Mouse (Mus musculus): Measurements from ENCODE around the gene Klk8. TPM values are rescaled to one million over a fixed set of nuclear protein-coding genes. Genes with fewer than 3 reads are reported as not detected.
A peak's percentile ranks its signal among the peaks of the same experiment; 100 is the strongest.

The Klk8 gene
- total and polyA plus RNA-seq, 3 experiments = 9.0 to 10.6 (median 10.6) TPM

DNA sequence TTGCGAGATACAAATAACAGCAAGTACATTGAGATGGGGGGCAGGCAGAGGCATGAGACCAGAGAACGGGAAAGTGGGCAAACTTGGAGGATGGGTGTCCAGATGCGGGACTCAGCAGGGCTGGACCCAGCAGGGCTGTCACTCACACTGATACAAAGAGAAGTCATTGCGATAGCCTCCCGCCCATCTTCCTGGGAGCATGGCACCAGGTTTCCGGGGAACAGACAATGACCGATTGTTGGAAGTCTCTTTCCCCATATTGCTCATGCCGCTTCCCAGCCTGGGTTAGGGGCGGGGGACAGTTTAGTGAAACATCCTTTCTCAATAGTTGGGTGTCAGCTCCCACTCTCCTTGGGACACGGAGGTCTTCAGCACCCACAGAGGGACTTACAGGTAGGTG lies 26.8 kb downstream of the Klk8 start, which contains the start of gene Klk6:
Gene Klk6 (plus strand): TSS at position 301 of the 400 bp plus-strand sequence.
- no peak within 1 kb of the TSS for H3K27ac ChIP-seq
- 78% methylated on average over 10 of the region's 10 CpGs for WGBS
- no peaks in the 10 kb centered on the region for H3K27me3 ChIP-seq (ENCODE audit: control insufficient read depth, insufficient read depth, low read length)
- H3K4me1 ChIP-seq (ENCODE audit: control insufficient read depth, insufficient read depth, low read length) = no peaks in the 10 kb centered on the region
- no peaks in the 10 kb centered on the region for H3K36me3 ChIP-seq (ENCODE audit: control insufficient read depth, insufficient read depth, low read length)
- no peak within 1 kb of the TSS for H3K4me3 ChIP-seq
- no peak within 1 kb of the TSS for H3K9ac ChIP-seq (ENCODE audit: low read depth, low read length)
- DNase-seq = peak in 1 of 2 experiments; percentile 7
- intact Hi-C loops (cut with DNase I) = no loop called here
- TF ChIP-seq POLR2A (IDR thresholded peaks at IDR 0.05; ENCODE audit: insufficient read depth, low read depth, low read length) (no peak), EP300 (IDR thresholded peaks at IDR 0.05; ENCODE audit: insufficient read depth, low read depth, low read length) (no peak), CTCF (IDR thresholded peaks at IDR 0.05) (no peak)
- H3K79me2 ChIP-seq (replicated peaks; ENCODE audit: control insufficient read depth, insufficient read depth, low read length) = no peaks in the 10 kb centered on the region

DNA sequence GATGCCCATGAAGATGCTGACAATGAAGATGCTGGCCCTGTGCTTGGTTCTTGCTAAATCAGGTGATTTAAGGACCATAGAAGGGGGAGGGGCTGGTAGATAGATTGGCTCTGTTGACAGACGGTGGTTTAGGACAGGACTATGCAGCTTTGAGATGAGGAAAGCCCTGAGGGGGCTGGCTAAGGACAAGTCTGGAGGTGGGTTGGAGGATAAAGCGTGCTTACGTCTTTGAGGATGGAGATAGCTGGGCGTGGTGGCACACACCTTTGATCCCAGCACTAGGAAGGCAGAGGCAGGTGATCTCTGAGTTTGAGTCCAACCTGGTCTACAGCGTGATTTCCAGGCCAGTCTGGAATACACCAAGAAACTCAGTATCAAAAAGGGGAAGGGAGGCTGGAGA lies 28.7 kb downstream of the Klk8 start:
- H3K36me3 ChIP-seq (ENCODE audit: control insufficient read depth, insufficient read depth, low read length) = no peaks in the 10 kb centered on the region

DNA sequence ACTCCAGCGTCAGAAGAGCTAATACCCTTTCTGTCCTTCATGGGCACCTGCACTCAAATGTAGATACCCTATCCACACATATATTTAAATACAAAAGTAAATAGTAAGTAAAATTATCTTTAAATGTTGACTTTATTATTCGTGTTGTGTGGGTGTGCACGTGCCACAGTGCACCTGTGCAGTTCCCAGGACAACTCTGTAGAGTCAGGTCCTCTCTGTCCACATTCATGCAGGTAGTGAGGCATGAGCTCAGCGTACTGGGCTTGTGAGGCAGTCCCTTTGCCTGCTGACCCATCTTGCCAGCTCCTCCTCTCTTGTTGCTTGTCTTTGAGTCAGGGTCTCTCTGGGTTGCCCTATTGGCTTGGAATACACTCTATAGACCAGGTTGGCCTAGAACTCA lies 30.3 kb downstream of the Klk8 start:
- H3K9ac ChIP-seq (ENCODE audit: low read depth, low read length) = no peak overlapping the region
- H3K27me3 ChIP-seq (ENCODE audit: control insufficient read depth, insufficient read depth, low read length) = no peaks in the 10 kb centered on the region
- TF ChIP-seq POLR2A (IDR thresholded peaks at IDR 0.05; ENCODE audit: insufficient read depth, low read depth, low read length) (no peak), CTCF (IDR thresholded peaks at IDR 0.05) (no peak), EP300 (IDR thresholded peaks at IDR 0.05; ENCODE audit: insufficient read depth, low read depth, low read length) (no peak)
- H3K4me3 ChIP-seq = no peak overlapping the region
- H3K27ac ChIP-seq = no peak overlapping the region
- 78% methylated on average over 4 of the region's 4 CpGs for WGBS
- no peaks in the 10 kb centered on the region for H3K36me3 ChIP-seq (ENCODE audit: control insufficient read depth, insufficient read depth, low read length)
- DNase-seq = peak in 1 of 2 experiments; percentile 0
- intact Hi-C loops (cut with DNase I) = no loop called here
- H3K4me1 ChIP-seq (ENCODE audit: control insufficient read depth, insufficient read depth, low read length) = no peaks in the 10 kb centered on the region
- no peaks in the 10 kb centered on the region for H3K79me2 ChIP-seq (replicated peaks; ENCODE audit: control insufficient read depth, insufficient read depth, low read length)

More for the DNA sequence above, 28.7 kb downstream of the Klk8 start:
- Histone ChIP-seq H3K4me3 (no peak overlapping the region), H3K27me3 (ENCODE audit: control insufficient read depth, insufficient read depth, low read length) (no peaks in the 10 kb centered on the region), H3K79me2 (replicated peaks; ENCODE audit: control insufficient read depth, insufficient read depth, low read length) (no peaks in the 10 kb centered on the region), H3K4me1 (ENCODE audit: control insufficient read depth, insufficient read depth, low read length) (no peaks in the 10 kb centered on the region), H3K27ac (no peak overlapping the region), H3K9ac (ENCODE audit: low read depth, low read length) (no peak overlapping the region)
- WGBS = 79% methylated on average over 5 of the region's 5 CpGs
- DNase-seq = peak in 1 of 2 experiments; percentile 9
- TF ChIP-seq EP300 (IDR thresholded peaks at IDR 0.05; ENCODE audit: insufficient read depth, low read depth, low read length) = no peak
- TF ChIP-seq CTCF (IDR thresholded peaks at IDR 0.05) = no peak
- no peak for TF ChIP-seq POLR2A (IDR thresholded peaks at IDR 0.05; ENCODE audit: insufficient read depth, low read depth, low read length)
- intact Hi-C loops (cut with DNase I) = no loop called here

DNA sequence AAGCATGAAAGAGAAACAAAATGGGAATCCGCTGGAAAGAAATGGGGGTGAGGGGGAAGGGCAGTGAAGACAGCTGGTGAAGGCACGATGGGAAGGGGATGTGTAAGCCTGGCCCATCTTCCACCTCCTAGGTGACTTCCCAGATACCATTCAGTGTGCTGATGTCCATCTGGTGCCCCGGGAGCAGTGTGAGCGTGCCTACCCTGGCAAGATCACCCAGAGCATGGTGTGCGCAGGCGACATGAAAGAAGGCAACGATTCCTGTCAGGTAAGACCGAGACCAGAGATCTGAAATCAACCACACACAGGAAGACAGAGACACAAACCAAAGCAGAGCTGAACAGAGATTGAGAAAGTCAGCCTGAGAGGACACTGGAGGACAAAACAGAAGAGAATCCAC lies 31.6 kb downstream of the Klk8 start:
- H3K4me1 ChIP-seq (ENCODE audit: control insufficient read depth, insufficient read depth, low read length) = no peaks in the 10 kb centered on the region
- DNase-seq = no peak
- no peak overlapping the region for H3K27ac ChIP-seq
- intact Hi-C loops (cut with DNase I) = no loop called here
- 85% methylated on average over 8 of the region's 8 CpGs for WGBS
- no peaks in the 10 kb centered on the region for H3K36me3 ChIP-seq (ENCODE audit: control insufficient read depth, insufficient read depth, low read length)
- no peaks in the 10 kb centered on the region for H3K27me3 ChIP-seq (ENCODE audit: control insufficient read depth, insufficient read depth, low read length)
- no peak overlapping the region for H3K9ac ChIP-seq (ENCODE audit: low read depth, low read length)
- TF ChIP-seq POLR2A (IDR thresholded peaks at IDR 0.05; ENCODE audit: insufficient read depth, low read depth, low read length) (no peak), CTCF (IDR thresholded peaks at IDR 0.05) (no peak), EP300 (IDR thresholded peaks at IDR 0.05; ENCODE audit: insufficient read depth, low read depth, low read length) (no peak)
- no peak overlapping the region for H3K4me3 ChIP-seq
- no peaks in the 10 kb centered on the region for H3K79me2 ChIP-seq (replicated peaks; ENCODE audit: control insufficient read depth, insufficient read depth, low read length)

DNA sequence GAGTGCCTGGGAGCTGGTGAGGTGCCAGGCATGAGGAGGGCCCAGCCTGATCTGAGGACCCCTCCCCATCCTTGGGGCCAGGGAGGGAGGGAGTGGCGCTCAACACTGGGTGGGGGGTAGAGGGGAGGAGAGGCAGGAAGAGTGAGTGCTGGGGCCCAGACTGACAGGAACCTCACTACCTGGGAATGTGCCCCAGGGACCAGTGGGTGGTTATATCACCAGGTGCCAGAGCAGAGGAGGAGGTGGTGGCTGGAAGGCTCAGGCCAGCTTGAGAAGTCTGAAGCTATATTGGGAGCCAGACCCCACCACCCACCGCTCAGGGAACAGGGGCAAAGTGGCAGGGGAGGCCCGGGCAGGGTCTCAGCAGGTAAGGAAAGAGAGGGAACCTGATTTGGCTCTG lies 44.3 kb downstream of the Klk8 start, which contains the start of gene Klk5:
Gene Klk5 (plus strand): TSS at position 271 of the 400 bp plus-strand sequence.
- Histone ChIP-seq H3K27me3 (ENCODE audit: control insufficient read depth, insufficient read depth, low read length) (no peaks in the 10 kb centered on the region), H3K36me3 (ENCODE audit: control insufficient read depth, insufficient read depth, low read length) (no peaks in the 10 kb centered on the region), H3K4me3 (no peak within 1 kb of the TSS), H3K79me2 (replicated peaks; ENCODE audit: control insufficient read depth, insufficient read depth, low read length) (no peaks in the 10 kb centered on the region), H3K9ac (ENCODE audit: low read depth, low read length) (no peak within 1 kb of the TSS), H3K4me1 (ENCODE audit: control insufficient read depth, insufficient read depth, low read length) (no peaks in the 10 kb centered on the region), H3K27ac (no peak within 1 kb of the TSS)
- no peak for DNase-seq
- TF ChIP-seq EP300 (IDR thresholded peaks at IDR 0.05; ENCODE audit: insufficient read depth, low read depth, low read length) = no peak
- TF ChIP-seq POLR2A (IDR thresholded peaks at IDR 0.05; ENCODE audit: insufficient read depth, low read depth, low read length) = no peak
- TF ChIP-seq CTCF (IDR thresholded peaks at IDR 0.05) = no peak
- intact Hi-C loops (cut with DNase I) = no loop called here
- WGBS = 48% methylated on average over 3 of the region's 3 CpGs

DNA sequence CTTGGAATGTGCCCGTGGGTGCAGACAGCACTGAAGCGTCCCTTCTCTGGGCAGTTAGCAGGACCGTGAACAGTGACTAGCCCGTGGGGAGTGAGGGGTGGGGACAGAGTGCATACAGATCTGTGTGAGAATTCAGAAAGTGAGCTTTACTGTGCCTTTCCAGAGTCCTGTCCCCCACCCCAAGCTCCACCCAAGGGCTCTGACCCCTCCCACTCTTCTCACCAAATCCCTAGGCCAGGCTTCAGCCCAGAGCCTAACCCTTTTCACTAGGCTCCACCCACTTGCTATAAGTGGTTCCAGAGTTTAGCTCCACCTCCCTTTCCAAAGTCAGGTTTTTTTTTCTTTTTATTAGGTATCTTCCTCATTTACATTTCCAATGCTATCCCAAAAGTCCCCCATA lies 46.4 kb downstream of the Klk8 start:
- H3K9ac ChIP-seq (ENCODE audit: low read depth, low read length) = no peak overlapping the region
- no peak overlapping the region for H3K4me3 ChIP-seq
- intact Hi-C loops (cut with DNase I) = no loop called here
- 72% methylated on average over 4 of the region's 4 CpGs for WGBS
- H3K79me2 ChIP-seq (replicated peaks; ENCODE audit: control insufficient read depth, insufficient read depth, low read length) = no peaks in the 10 kb centered on the region
- H3K4me1 ChIP-seq (ENCODE audit: control insufficient read depth, insufficient read depth, low read length) = no peaks in the 10 kb centered on the region
- H3K36me3 ChIP-seq (ENCODE audit: control insufficient read depth, insufficient read depth, low read length) = no peaks in the 10 kb centered on the region
- H3K27ac ChIP-seq = no peak overlapping the region
- no peaks in the 10 kb centered on the region for H3K27me3 ChIP-seq (ENCODE audit: control insufficient read depth, insufficient read depth, low read length)
- DNase-seq = no peak
- no peak for TF ChIP-seq CTCF (IDR thresholded peaks at IDR 0.05)
- no peak for TF ChIP-seq EP300 (IDR thresholded peaks at IDR 0.05; ENCODE audit: insufficient read depth, low read depth, low read length)
- no peak for TF ChIP-seq POLR2A (IDR thresholded peaks at IDR 0.05; ENCODE audit: insufficient read depth, low read depth, low read length)

Data from heart, adult 2 months (tissue).